Mouse (Mus musculus) Patski (cell line): Measurements from ENCODE around the gene Nhsl2. TPM values are rescaled to one million over a fixed set of nuclear protein-coding genes. Genes with fewer than 3 reads are reported as not detected.
A peak's percentile ranks its signal among the peaks of the same experiment; 100 is the strongest.
"Not testable (repeated sequence)": the region's sequence is repeated elsewhere in the genome, so short reads cannot be mapped to it uniquely, and the experiment has no call there.

Experiments used
- ATAC-seq: fragments of 100-300 bp; one replicate; pipeline ENCODE4 v1.8.0; 2021
- CTCF ChIA-PET: fragments of 350-600 bp; sonication (Branson Sonifier 250); formaldehyde crosslinking; loops from one replicate; lab custom pipeline; 2022; ENCODE audit warnings: inconsistent platforms; lab: Charles Lee
- POLR2A ChIA-PET: fragments of 350-600 bp; sonication (Branson Sonifier 250); formaldehyde crosslinking; loops from one replicate; lab custom pipeline; 2022; ENCODE audit warnings: antibody characterized with exemption, inconsistent platforms; lab: Charles Lee
- DNase-seq: peaks from one replicate; pipeline ENCODE4 v3.0.0-alpha.2; 2011; ENCODE audit warnings: low read depth, low spot score
- H3K27me3 ChIP-seq: fragments of 371-371 bp; one replicate; pipeline ENCODE4 v1.5.1; 2021
- CTCF ChIP-seq: fragments of 100-300 bp; IDR thresholded peaks from one replicate; pipeline ENCODE4 v1.5.1; 2021
- in situ Hi-C: fragments of 300-500 bp; cut with MboI; formaldehyde crosslinking; loops from 3 replicates; pipeline ENCODE4 v1.11.1; 2018; ENCODE audit warnings: low pct_unique_long_range_greater_than_20kb, mixed read lengths
- polyA plus RNA-seq: library from polyadenylated mRNA; unstranded; gene quantifications from one replicate; pipeline ENCODE4 v1.2.3, GENCODE M21; 2021

The Nhsl2 gene
- 1.9 TPM for polyA plus RNA-seq

DNA sequence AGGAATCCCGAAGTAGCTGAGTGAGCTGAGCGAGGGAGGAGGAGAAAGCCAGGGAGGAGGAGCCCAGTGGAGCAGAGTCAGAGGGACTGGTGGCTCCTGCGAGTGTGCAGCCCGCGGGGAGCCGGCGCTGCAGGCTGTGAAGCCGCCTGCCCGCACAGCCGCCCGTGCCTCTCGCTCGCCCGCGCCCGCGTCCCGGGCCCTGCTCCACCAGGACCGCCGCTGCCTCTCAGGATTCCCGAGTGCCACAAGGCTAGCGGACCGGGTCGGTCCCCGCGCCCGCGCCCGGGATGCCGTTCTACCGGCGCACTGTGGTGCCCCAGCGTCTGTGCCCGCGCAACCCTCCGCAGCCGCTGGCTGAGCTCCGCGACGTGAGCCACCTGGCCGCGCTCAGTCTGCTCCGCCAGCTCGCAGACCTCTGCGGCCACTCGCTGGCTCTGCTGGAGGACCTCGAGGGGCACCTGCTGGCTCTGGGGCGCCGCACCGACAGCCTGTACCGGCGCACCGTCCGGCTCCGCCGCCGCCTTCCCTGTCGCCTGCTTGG lies at the start of gene Nhsl2:
Gene Nhsl2, plus strand, starts transcription at position 105 of the 541 bp plus-strand sequence.
- no peak for TF ChIP-seq CTCF
- DNase-seq, result no peak
- CTCF ChIA-PET, result interaction anchor here (1.1 to 1.3 kb wide), 2 partner anchors 33 to 73 kb away, joined by 3 read pairs; no protein-coding TSS in a partner anchor
- H3K27me3 ChIP-seq, result peaks cover 10% of the 10 kb centered on the region
- POLR2A ChIA-PET, result no interaction called here
- ATAC-seq, result peak; percentile 82
- in situ Hi-C loops, result no loop called here

DNA sequence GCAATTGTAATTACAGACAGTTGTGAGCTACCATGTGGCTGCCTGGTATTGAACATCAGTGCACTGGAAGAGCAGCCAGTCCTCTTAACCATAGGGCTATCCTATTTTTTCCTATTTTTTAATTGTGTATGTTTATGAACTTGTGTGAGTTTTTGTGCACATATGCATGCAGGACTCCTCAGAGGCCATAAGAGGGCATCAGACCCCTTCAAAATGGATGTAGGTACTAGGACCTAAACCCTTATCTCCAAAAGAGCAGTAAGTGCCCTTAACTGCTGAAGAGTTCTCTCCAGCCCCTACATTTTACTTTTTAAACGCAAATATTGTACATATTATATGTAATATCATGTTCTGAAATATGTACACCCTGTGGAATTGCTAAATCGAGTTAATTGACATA lies 43.7 kb upstream of the Nhsl2 start:
- peak; percentile 65 for TF ChIP-seq CTCF
- no peak for DNase-seq
- H3K27me3 ChIP-seq, result peaks cover 31% of the 10 kb centered on the region
- ChIA-PET POLR2A (no interaction called here), CTCF (interaction anchor here (1.0 to 1.1 kb wide), 2 partner anchors 109 to 137 kb away, joined by 3 to 4 read pairs; no protein-coding TSS in a partner anchor)
- no peak for ATAC-seq
- in situ Hi-C loops, result no loop called here

DNA sequence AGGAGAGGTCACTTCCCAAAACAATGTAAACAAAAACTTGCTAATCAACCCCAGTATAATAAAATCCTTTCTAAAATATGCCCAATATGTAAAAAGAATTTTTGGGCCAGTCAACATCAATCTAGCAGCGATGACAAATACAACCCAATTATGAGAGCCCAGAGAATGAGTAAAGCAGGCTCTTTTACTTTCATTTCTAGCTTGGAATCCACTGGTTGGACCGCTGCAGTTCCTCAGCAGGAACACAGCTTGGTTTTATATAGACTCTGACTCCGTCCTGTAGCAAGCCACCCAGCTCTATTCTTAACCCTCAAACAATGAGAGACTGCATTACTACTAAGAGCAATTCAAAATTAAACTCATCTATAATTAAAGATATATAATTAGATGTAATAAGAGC lies 37.4 kb upstream of the Nhsl2 start:
- no peak for DNase-seq
- ChIA-PET POLR2A (no interaction called here), CTCF (no interaction called here)
- no peak for ATAC-seq
- peaks cover 24% of the 10 kb centered on the region for H3K27me3 ChIP-seq
- no peak for TF ChIP-seq CTCF
- in situ Hi-C loops, result loop anchor here (10.0 kb wide), 1 partner anchor 243 kb away; no protein-coding TSS in a partner anchor

DNA sequence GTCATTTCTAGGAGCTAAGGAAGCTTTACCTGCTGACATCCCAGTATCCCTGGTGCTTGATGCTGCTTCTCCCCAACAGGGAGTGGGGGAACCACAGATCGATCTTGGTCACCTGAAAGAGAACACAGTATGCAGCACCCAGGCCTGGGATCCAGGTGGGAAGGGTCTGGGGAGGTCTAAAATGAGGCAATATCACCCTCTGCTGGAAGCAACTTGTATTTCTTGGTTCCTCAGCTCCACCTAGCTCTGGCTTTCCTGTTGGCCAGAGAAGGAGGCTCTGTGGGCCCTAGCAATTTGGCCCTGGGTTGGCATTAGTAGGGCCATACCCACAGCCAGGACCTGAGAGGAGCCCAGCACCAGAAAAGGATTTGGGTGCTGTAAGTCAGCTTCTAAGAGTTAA lies 30.0 kb upstream of the Nhsl2 start:
- in situ Hi-C loops, result loop anchor here (10.0 kb wide), 1 partner anchor 236 kb away; no protein-coding TSS in a partner anchor
- ChIA-PET CTCF (interaction anchor here (1.2 kb wide), 1 partner anchor 123 kb away, joined by 3 read pairs; no protein-coding TSS in a partner anchor), POLR2A (no interaction called here)
- H3K27me3 ChIP-seq, result no peaks in the 10 kb centered on the region
- DNase-seq (no peak), ATAC-seq (no peak)
- TF ChIP-seq CTCF, result peak; percentile 59

DNA sequence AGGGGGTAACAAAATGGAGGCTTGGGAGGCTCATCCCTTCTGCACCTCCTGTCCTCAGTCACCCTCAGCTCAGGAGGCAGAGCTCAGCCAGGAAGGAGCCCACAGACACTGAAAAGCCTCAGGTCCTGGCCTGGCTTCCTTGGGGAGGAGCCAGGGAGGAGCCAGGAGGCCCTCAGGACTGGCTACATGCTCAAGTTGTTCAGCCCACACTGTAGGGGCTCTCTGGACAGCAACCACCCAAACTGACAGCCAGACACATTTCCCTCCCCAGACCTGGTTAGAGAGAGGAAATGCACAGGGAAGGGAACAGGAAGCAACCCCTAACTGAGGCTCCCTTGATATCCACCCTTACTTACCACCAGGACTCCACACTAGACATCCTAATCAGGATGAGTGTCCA lies 29.2 kb upstream of the Nhsl2 start:
- H3K27me3 ChIP-seq, POLR2A ChIA-PET, ATAC-seq, CTCF ChIA-PET, DNase-seq: not testable (repeated sequence)
- in situ Hi-C loops, result loop anchor here (10.0 kb wide), 1 partner anchor 235 kb away; no protein-coding TSS in a partner anchor

DNA sequence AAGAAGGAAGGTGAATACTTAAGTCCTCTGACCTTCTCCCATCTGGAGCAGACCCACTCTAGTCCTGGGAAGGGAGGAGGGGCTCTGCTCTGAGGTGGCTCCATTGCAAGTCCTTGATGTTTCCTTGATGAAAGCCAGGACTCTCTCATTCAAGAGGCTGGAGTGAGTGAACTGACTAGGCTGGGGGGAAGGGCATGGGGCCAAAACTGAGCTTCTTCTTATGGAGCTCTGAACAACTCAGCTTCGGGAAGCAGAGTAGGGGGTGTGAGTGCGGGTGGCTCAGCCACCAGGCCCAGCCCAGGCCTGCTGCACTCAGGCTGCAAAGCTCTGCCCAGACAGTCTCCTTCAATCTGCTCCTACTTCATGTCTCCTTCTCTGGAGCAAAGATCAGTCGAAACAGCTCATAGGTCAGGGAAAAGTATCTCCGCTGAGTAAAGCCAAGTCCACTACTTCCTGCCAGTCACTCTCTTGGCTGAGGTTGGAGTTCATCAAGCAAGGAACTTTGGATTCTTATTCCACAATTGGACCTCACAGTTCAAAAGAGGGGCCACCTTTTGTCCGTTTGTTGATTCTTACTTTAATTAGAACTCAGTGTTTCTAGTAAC lies 1.9 kb upstream of the Nhsl2 start:
- ChIA-PET CTCF (interaction anchor here (1.1 kb wide), 1 partner anchor 11 kb away, joined by 3 read pairs; no protein-coding TSS in a partner anchor), POLR2A (no interaction called here)
- no peak for ATAC-seq
- no peak for TF ChIP-seq CTCF
- in situ Hi-C loops, result no loop called here
- H3K27me3 ChIP-seq, result peaks cover 18% of the 10 kb centered on the region
- DNase-seq, result no peak

DNA sequence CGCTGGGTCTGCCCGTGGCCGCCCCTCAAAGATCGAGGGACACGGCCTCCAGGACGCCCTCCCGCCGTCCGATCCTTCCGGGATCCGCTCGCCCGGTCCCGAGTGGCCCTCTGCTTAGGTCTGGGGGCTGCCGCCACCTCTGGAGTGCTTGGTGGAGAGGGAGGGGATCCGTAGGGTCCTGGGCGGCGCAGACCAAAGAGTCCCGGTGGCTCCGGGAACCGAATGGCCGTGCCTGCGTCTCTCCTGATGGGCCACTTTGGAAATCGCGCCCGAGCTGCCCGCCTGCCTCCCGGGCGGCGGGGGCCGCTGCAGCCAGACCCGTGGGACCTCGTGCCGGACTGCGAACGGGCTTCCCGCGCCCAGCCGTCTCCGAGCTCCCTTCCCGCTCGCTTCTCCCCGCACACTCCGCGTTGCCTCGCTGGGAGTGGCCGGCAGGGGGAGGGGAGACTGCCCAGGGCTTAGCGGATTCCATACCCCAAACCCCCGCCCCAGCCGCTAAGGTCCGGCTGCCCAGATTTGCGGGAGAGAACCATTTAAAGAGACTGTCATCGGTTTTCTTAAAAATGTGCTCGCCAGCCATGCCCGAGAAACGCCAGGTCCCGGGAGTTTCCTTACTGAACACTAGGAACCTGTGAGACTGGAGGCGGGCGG lies 841 bp downstream of the Nhsl2 start:
- DNase-seq, result no peak
- CTCF ChIA-PET, result interaction anchor here (1.3 kb wide), 1 partner anchor 32 kb away, joined by 3 read pairs; no protein-coding TSS in a partner anchor
- peaks cover 10% of the 10 kb centered on the region for H3K27me3 ChIP-seq
- in situ Hi-C loops, result no loop called here
- POLR2A ChIA-PET, result no interaction called here
- no peak for TF ChIP-seq CTCF
- peak; percentile 37 for ATAC-seq

DNA sequence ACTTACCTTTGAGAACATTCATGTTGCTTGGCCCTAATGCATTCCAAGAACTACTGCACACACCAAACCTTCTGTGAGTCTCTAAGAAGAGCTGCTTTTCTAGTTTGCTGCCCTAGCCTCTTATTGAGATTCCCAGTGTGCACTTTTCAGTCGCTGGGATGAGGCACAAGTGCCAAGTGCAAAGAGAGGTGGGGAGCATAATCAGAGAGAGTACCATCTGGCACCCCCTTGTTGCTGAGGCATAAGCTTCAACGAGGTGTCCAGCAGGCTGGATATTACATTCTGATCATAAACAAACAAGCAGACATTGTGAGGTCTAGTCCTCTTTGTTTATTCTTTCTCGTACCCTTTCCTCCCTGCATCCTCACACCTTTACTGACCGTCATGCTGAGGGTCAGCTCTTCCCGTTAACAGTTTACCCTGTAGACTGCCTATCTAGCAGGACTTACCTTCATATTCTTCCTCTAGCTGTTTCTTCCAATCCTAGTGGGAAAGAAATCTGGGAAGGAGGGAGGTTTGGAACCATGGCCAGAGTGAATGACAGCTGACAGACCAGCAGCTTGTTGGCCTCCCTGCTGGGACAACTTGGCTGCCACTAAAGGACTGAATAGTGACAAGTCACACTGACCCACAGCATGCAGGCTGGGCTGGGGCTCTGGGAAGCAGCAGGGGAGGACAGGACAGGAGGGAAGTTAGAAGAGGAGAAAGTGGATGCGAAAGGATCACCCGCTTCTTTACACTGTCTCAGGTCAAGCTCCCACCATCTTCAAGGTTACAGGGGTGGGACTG lies 2.6 kb downstream of the Nhsl2 start:
- ATAC-seq (no peak), DNase-seq (no peak)
- ChIA-PET POLR2A (interaction anchor here (0.6 kb wide), 1 partner anchor 83 kb away, joined by 7 read pairs; no protein-coding TSS in a partner anchor), CTCF (interaction anchor here (1.0 to 1.3 kb wide), 2 partner anchors 11 to 54 kb away, joined by 3 to 4 read pairs; no protein-coding TSS in a partner anchor)
- peaks cover 13% of the 10 kb centered on the region for H3K27me3 ChIP-seq
- in situ Hi-C loops, result no loop called here
- no peak for TF ChIP-seq CTCF

DNA sequence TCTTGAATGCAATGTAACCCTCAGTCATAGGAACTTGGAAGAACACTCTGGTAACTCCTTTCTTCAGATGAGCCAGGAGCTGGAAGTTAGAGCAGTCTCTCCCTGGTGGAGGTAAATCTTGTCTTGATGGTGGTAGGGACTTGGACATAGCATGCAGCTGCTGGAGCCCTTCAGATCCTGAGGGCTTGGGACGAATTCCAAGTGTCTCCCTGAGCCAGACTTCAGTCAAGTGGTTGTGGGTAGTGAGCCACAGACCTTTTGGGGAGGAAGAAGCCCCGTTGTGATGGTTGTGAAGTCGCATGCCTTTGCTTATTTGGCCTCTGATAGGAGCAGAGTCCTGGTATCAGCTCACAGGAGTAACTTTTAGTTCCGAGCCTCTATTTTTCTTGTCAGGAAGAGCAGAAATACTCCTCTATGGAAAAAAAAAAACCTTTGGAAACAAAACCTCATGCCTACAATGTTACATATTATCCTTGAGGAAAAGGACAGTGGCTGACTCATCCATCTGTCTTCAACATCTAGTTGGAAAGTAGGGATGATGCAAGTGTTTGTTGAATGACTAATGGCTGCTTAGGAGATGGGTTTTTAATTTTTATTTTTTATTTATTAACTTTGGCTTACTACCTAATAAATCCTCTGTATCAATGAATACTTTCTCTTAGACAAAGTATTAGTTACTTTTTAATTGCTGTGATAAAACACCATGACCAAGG lies 14.6 kb downstream of the Nhsl2 start:
- DNase-seq (no peak), ATAC-seq (peak; percentile 44)
- H3K27me3 ChIP-seq, result peaks cover 20% of the 10 kb centered on the region
- no peak for TF ChIP-seq CTCF
- ChIA-PET POLR2A (no interaction called here), CTCF (interaction anchor here (1.5 kb wide), 1 partner anchor 12 kb away, joined by 4 read pairs; no protein-coding TSS in a partner anchor)
- in situ Hi-C loops, result no loop called here
